Mouse (Mus musculus) macrophage (primary cell): Measurements from ENCODE around the gene Nup93. TPM values are rescaled to one million over a fixed set of nuclear protein-coding genes. Genes with fewer than 3 reads are reported as not detected.

ENCODE experiments used
- H3K27ac ChIP-seq: fragments of 350-480 bp; formaldehyde crosslinking; 2 replicates; pipeline ENCODE4 v1.9.0; 2021
- H3K36me3 ChIP-seq: fragments of 350-480 bp; formaldehyde crosslinking; 2 replicates; pipeline ENCODE4 v1.9.0; 2021; ENCODE audit errors: inconsistent target
- H3K4me3 ChIP-seq: fragments of 350-480 bp; formaldehyde crosslinking; 2 replicates; pipeline ENCODE4 v1.9.0; 2021; ENCODE audit errors: inconsistent target
- H3K79me2 ChIP-seq: fragments of 350-480 bp; formaldehyde crosslinking; 2 replicates; pipeline ENCODE4 v1.9.0; 2021; ENCODE audit errors: inconsistent target
- WGBS: methylation state at CpG from one replicate; pipeline ENCODE4 v1.1.7; 2026; ENCODE audit warnings: inconsistent platforms; ENCODE audit not compliant: missing documents; 5-methylcytosine and 5-hydroxymethylcytosine counted together
- polyA plus RNA-seq: library from polyadenylated mRNA; stranded (reverse); fragments of 250-400 nt; gene quantifications from 3 replicates; pipeline ENCODE4 v1.2.4, GENCODE M21; 2018; ENCODE audit warnings: inconsistent platforms

Gene Nup93
- polyA plus RNA-seq, 1 experiment from 2014 or later, result 24.9 TPM

DNA sequence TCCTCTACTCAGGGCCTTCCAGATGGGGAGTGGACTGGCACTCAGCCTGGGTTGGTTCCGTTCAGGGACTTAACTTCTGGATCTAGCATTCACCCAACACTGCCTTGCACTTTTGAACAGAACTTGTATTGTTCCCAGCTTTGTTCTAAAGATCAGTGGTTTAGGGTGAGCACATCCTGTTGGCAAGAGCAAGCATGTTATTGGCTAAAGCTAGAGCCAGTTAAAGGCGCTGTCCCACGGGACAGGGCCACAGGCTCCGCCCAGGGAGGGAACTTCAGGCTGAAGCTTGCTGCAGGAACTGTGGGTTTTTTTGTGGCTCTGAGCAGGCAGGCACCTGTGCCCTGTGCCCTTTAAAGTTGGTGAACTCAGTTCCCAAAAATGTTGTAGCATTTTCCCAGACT lies 148.9 kb downstream of the Nup93 start:
- Histone ChIP-seq H3K36me3 (no peaks in the 10 kb centered on the region), H3K79me2 (no peaks in the 10 kb centered on the region), H3K27ac (no peak overlapping the region), H3K4me3 (no peak overlapping the region)
- WGBS, result 18% methylated on average over 4 of the region's 4 CpGs

DNA sequence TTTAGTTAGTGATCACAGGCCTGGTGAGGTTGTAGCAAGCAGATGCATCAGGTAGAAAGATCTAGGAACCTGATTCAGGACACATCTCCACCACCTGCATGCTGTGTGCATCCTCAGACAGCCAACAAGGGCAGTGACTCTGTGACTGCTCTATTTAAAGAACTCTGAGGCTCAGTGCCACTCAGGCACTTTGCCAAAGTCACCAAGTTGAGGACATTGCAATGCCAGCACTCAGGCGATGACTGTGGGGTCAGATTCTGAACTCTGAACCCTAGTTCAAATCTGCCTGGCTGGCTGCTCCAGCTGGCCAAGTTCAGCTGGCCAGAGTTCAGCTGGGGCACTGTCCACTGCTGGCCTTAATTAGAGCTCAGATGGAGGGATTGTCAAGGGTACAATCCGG lies 149.5 kb downstream of the Nup93 start:
- 80% methylated on average over 2 of the region's 2 CpGs for WGBS
- Histone ChIP-seq H3K36me3 (no peaks in the 10 kb centered on the region), H3K79me2 (no peaks in the 10 kb centered on the region), H3K4me3 (no peak overlapping the region), H3K27ac (peak overlapping the region; percentile 77; the same call in 1 of the 2 replicates)

GRCm38 (mm10) chr8:94364686-94365312 lies 150.4 kb downstream of the Nup93 start:
- WGBS, result 76% methylated on average over 6 of the region's 6 CpGs
- no peaks in the 10 kb centered on the region for H3K79me2 ChIP-seq
- H3K4me3 ChIP-seq, result no peak overlapping the region
- peak overlapping the region; percentile 77 for H3K27ac ChIP-seq
- H3K36me3 ChIP-seq, result no peaks in the 10 kb centered on the region

DNA sequence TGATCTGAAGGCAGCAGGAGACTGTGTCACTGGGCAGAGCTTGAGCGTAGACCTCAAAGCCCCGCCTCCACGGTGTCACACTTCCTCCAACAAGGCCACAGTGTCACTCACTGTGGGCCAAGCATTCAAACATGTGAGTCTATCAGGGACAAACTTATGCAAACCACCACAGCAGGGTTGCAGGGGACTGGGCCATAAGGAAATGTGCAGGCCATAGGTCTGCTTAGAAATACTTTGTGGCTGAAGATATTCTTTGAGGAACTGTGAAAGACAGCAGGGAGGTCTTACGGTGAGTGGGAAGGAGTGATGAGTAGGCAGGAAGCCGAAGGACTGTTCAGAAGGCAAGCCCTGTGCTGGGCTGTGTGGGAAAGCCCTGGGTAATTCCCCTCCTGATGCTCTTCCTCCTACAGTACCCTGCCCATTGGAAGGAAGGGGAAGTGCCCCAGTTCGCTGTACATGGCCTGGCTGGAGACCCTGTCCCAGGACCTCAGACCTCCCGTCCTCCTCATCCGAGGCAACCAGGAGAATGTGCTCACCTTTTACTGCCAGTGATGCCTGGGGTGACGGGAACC lies 151.1 kb downstream of the Nup93 start:
- Histone ChIP-seq H3K27ac (peak overlapping the region; percentile 77), H3K79me2 (no peaks in the 10 kb centered on the region), H3K36me3 (no peaks in the 10 kb centered on the region), H3K4me3 (no peak overlapping the region)
- WGBS, result 11% methylated on average over 9 of the region's 9 CpGs

Other genes starting within 250 kb of the Nup93 start
- gene Amfr, start 201.7 kb upstream of the Nup93 start, polyA plus RNA-seq, result 58.0 to 95.8 TPM (median 83.8 TPM) in 3 replicates
- gene Nudt21, start 177.5 kb upstream of the Nup93 start, polyA plus RNA-seq, result 14.7 to 21.2 TPM (median 18.5 TPM) in 3 replicates
- gene Ogfod1, start 177.4 kb upstream of the Nup93 start, polyA plus RNA-seq, result 9.5 to 14.0 TPM (median 11.2 TPM) in 3 replicates
- 2.6 to 5.6 TPM (median 3.7 TPM) in 3 replicates for gene Bbs2, start 115.6 kb upstream of the Nup93 start, polyA plus RNA-seq
- not detected in 3 replicates for gene Mt4, start 77.4 kb upstream of the Nup93 start, polyA plus RNA-seq
- not detected in 3 replicates for gene Mt3, start 62.0 kb upstream of the Nup93 start, polyA plus RNA-seq
- 23.3 to 71.9 TPM (median 36.5 TPM) in 3 replicates for gene Mt2, start 41.9 kb upstream of the Nup93 start, polyA plus RNA-seq
- gene Mt1, start 35.5 kb upstream of the Nup93 start, polyA plus RNA-seq, result 337 to 418 TPM (median 412 TPM) in 3 replicates
- not detected in 3 replicates for gene Slc12a3, start 114.6 kb downstream of the Nup93 start, polyA plus RNA-seq
- gene Herpud1, start 171.9 kb downstream of the Nup93 start, polyA plus RNA-seq, result 10.5 to 51.9 TPM (median 22.0 TPM) in 3 replicates
- gene Nlrc5, start 219.8 kb downstream of the Nup93 start, polyA plus RNA-seq, result 28.0 to 62.9 TPM (median 33.5 TPM) in 3 replicates